Mouse (Mus musculus) right cerebral cortex, adult 2 months (tissue): Measurements from ENCODE around the gene Trim9.
A peak's percentile ranks its signal among the peaks of the same experiment; 100 is the strongest.

Experiments used
- DNase-seq, 2 experiments: peaks; one replicate each; pipeline ENCODE4 v3.0.0; 2021 to 2022; ENCODE audit warnings: low spot score in 2 of 2

The Trim9 gene

GRCm38 (mm10) chr12:70251210-70251884 lies 96.1 kb downstream of the Trim9 start:
- no peak for DNase-seq

GRCm38 (mm10) chr12:70249616-70250157 lies 97.7 kb downstream of the Trim9 start:
- DNase-seq, result no peak

- no peak for DNase-seq
Observed at GRCm38 (mm10) chr12:70247683-70248474, 99.5 kb downstream of the Trim9 start.

GRCm38 (mm10) chr12:70242550-70242949 lies 104.9 kb downstream of the Trim9 start:
- DNase-seq, result no peak

GRCm38 (mm10) chr12:70239741-70240140 lies 107.7 kb downstream of the Trim9 start:
- no peak for DNase-seq

GRCm38 (mm10) chr12:70238604-70239003 lies 108.8 kb downstream of the Trim9 start:
- DNase-seq, result no peak

- peak; percentile 77 to 80 for DNase-seq
Observed at GRCm38 (mm10) chr12:70234938-70235484, 112.4 kb downstream of the Trim9 start.

GRCm38 (mm10) chr12:70234411-70234810 lies 113.0 kb downstream of the Trim9 start:
- DNase-seq, result peak in 1 of 2 experiments; percentile 51

- DNase-seq, result no peak
Observed at GRCm38 (mm10) chr12:70233637-70234315, 113.6 kb downstream of the Trim9 start.

- DNase-seq, result no peak
Observed at GRCm38 (mm10) chr12:70232020-70232544, 115.3 kb downstream of the Trim9 start.

GRCm38 (mm10) chr12:70231294-70231693 lies 116.1 kb downstream of the Trim9 start, which contains the start of gene Pygl:
TSS of gene Pygl (minus strand) at chr12:70231488.
- no peak for DNase-seq

GRCm38 (mm10) chr12:70228155-70228554 lies 119.3 kb downstream of the Trim9 start:
- DNase-seq, result no peak

- DNase-seq, result peak; percentile 32 to 41
Observed at GRCm38 (mm10) chr12:70227121-70227932, 120.1 kb downstream of the Trim9 start.

GRCm38 (mm10) chr12:70226655-70227054 lies 120.8 kb downstream of the Trim9 start:
- no peak for DNase-seq

GRCm38 (mm10) chr12:70223331-70223730 lies 124.1 kb downstream of the Trim9 start:
- DNase-seq, result no peak

GRCm38 (mm10) chr12:70221425-70221824 lies 126.0 kb downstream of the Trim9 start:
- no peak for DNase-seq

- DNase-seq, result no peak
Observed at GRCm38 (mm10) chr12:70218795-70219540, 128.4 kb downstream of the Trim9 start.

- no peak for DNase-seq
Observed at GRCm38 (mm10) chr12:70216229-70216800, 131.1 kb downstream of the Trim9 start.

GRCm38 (mm10) chr12:70214281-70214680 lies 133.1 kb downstream of the Trim9 start:
- DNase-seq, result no peak

GRCm38 (mm10) chr12:70213601-70214000 lies 133.8 kb downstream of the Trim9 start:
- DNase-seq, result no peak
